Mouse (Mus musculus) cortical plate, adult 2 months (tissue): Measurements from ENCODE around the gene Btbd3.

ENCODE experiments used
- CTCF ChIP-seq: fragments of 200-500 bp; IDR thresholded peaks from 2 replicates; pipeline ENCODE4 v1.5.1; 2011; ENCODE audit warnings: mild to moderate bottlenecking, control low read depth, low read length; ENCODE audit not compliant: insufficient read depth; ENCODE audit errors: extremely low read depth
- POLR2A ChIP-seq: fragments of 200-500 bp; IDR thresholded peaks from 2 replicates; pipeline ENCODE4 v1.6.1; 2011; ENCODE audit warnings: mild to moderate bottlenecking, low read length, control low read depth; ENCODE audit not compliant: insufficient read depth; ENCODE audit errors: extremely low read depth

GRCm38 (mm10) chr2:138548990-138549389 lies 292.6 kb downstream of the Btbd3 start:
- TF ChIP-seq POLR2A = no peak
- TF ChIP-seq CTCF = no peak
